Mouse (Mus musculus) liver, embryonic 14.5 days (tissue): ENCODE data around the gene Tspan3. TPM values are rescaled to one million over a fixed set of nuclear protein-coding genes. Genes with fewer than 3 reads are reported as not detected.

ENCODE experiments used
- ATAC-seq: fragments of 200-750 bp; cut with Nextera tagmentation; 2 replicates; pipeline ENCODE4 v1.8.0; 2017; ENCODE audit warnings: moderate number of reproducible peaks, mild to moderate bottlenecking, moderate library complexity; ENCODE audit not compliant: insufficient read depth
- DNase-seq, 3 experiments: peaks; one replicate each; pipeline ENCODE4 v3.0.0-alpha.2; 2012 to 2013; ENCODE audit warnings: low read depth in 3 of 3, low spot score in 3 of 3
- H3K27ac ChIP-seq: fragments of 300-500 bp; sonication (generic); 2 replicates; pipeline ENCODE4 v1.5.1; 2014; ENCODE audit warnings: moderate library complexity, mild to moderate bottlenecking, control low read depth, inconsistent platforms
- H3K27me3 ChIP-seq: fragments of 300-500 bp; sonication (generic); 2 replicates; pipeline ENCODE4 v1.6.1; 2014; ENCODE audit warnings: mild to moderate bottlenecking, low read length, moderate library complexity; ENCODE audit not compliant: control insufficient read depth, insufficient read depth
- H3K36me3 ChIP-seq: fragments of 300-500 bp; sonication (generic); replicated peaks from 2 replicates; pipeline ENCODE4 v1.6.1; 2014; ENCODE audit warnings: low read depth; ENCODE audit not compliant: control insufficient read depth, insufficient read depth
- H3K4me1 ChIP-seq, 2 experiments: fragments of 200-500 bp in 1 of 2; fragments of 300-500 bp in 1 of 2; sonication (generic) in 1 of 2; replicated peaks; 2 replicates each; pipeline ENCODE4 v1.6.1; 2012 to 2014; ENCODE audit warnings: antibody characterized with exemption in 1 of 2, inconsistent platforms in 1 of 2, low read length in 1 of 2; ENCODE audit not compliant: control insufficient read depth in 2 of 2, insufficient read depth in 2 of 2
- H3K4me2 ChIP-seq: fragments of 300-500 bp; sonication (generic); 2 replicates; pipeline ENCODE4 v1.6.1; 2014; ENCODE audit warnings: low read depth, mild to moderate bottlenecking, control low read depth, moderate library complexity
- H3K4me3 ChIP-seq, 2 experiments: fragments of 200-500 bp in 1 of 2; fragments of 300-500 bp in 1 of 2; sonication (generic) in 1 of 2; 2 replicates each; pipeline ENCODE4 v1.5.1; 2012 to 2014; ENCODE audit warnings: low read depth in 2 of 2, low read length in 2 of 2, mild to moderate bottlenecking in 2 of 2, control low read depth in 1 of 2, inconsistent platforms in 1 of 2, moderate library complexity in 1 of 2; ENCODE audit not compliant: insufficient read depth in 1 of 2
- H3K9ac ChIP-seq: fragments of 300-500 bp; sonication (generic); replicated peaks from 2 replicates; pipeline ENCODE4 v1.6.1; 2014; ENCODE audit warnings: mild to moderate bottlenecking, control low read depth, moderate library complexity
- H3K9me3 ChIP-seq: fragments of 300-500 bp; sonication (generic); 2 replicates; pipeline ENCODE4 v1.6.1; 2016; ENCODE audit warnings: low read length, mixed read lengths; ENCODE audit not compliant: control insufficient read depth
- CTCF ChIP-seq: IDR thresholded peaks from 2 replicates; pipeline ENCODE4 v1.5.1; 2016; ENCODE audit warnings: antibody characterized with exemption, low read depth, control low read depth
- EP300 ChIP-seq: IDR thresholded peaks from 2 replicates; pipeline ENCODE4 v1.6.1; 2016; ENCODE audit warnings: antibody characterized with exemption, low read depth
- WGBS: fragments of 180-500 bp; shearing (Covaris S2); extraction: QIAGEN DNeasy Blood & Tissue Kit; methylation state at CpG from one replicate; pipeline ENCODE4 v1.1.7; 2014; ENCODE audit not compliant: insufficient replicate concordance; 5-methylcytosine and 5-hydroxymethylcytosine counted together
- polyA plus RNA-seq, 2 experiments: library from polyadenylated mRNA; depleted of rRNA in 1 of 2; stranded (reverse) in 1 of 2; unstranded in 1 of 2; fragments of >200 nt; fragmentation: Nextera tagmentation in 1 of 2; extraction: Ambion mirVana in 1 of 2; gene quantifications; 2 replicates each; pipeline versions ENCODE4 v1.2.1 to v1.2.3; 2012 to 2014

The Tspan3 gene
- polyA plus RNA-seq, 2 experiments, result 15.3 to 22.4 TPM

- WGBS, result 68% methylated on average over 7 of the region's 7 CpGs
- TF ChIP-seq EP300, result no peak
- no peak for TF ChIP-seq CTCF
- no peak overlapping the region for H3K4me2 ChIP-seq
Observed at GRCm38 (mm10) chr9:56144366-56145003, 20.8 kb downstream of the Tspan3 start.

GRCm38 (mm10) chr9:56141776-56142175 is 23.5 kb downstream of the Tspan3 start:
- TF ChIP-seq CTCF, result peak; percentile 30
- no peak for TF ChIP-seq EP300
- H3K9me3 ChIP-seq, result no peaks in the 10 kb centered on the region
- ATAC-seq (no peak), DNase-seq (no peak)
- no peaks in the 10 kb centered on the region for H3K36me3 ChIP-seq
- no peak overlapping the region for H3K4me2 ChIP-seq
- H3K4me1 ChIP-seq, result no peaks in the 10 kb centered on the region
- no peak overlapping the region for H3K9ac ChIP-seq
- H3K4me3 ChIP-seq, result no peak overlapping the region
- H3K27ac ChIP-seq, result no peak overlapping the region
- no peaks in the 10 kb centered on the region for H3K27me3 ChIP-seq
- whole genome bisulfite sequencing, result 73% methylated on average over 9 of the region's 9 CpGs

More at GRCm38 (mm10) chr9:56144366-56145003, 20.8 kb downstream of the Tspan3 start:
- H3K9me3 ChIP-seq, result no peaks in the 10 kb centered on the region
- no peak for DNase-seq
- H3K9ac ChIP-seq, result no peak overlapping the region
- no peak for ATAC-seq
- no peaks in the 10 kb centered on the region for H3K36me3 ChIP-seq
- H3K27ac ChIP-seq, result no peak overlapping the region
- H3K27me3 ChIP-seq, result no peaks in the 10 kb centered on the region
- no peaks in the 10 kb centered on the region for H3K4me1 ChIP-seq
- H3K4me3 ChIP-seq, result no peak overlapping the region

GRCm38 (mm10) chr9:56135590-56136197 is 29.6 kb downstream of the Tspan3 start:
- no peak overlapping the region for H3K4me3 ChIP-seq

GRCm38 (mm10) chr9:56134614-56135013 is 30.7 kb downstream of the Tspan3 start:
- 84% methylated on average over 4 of the region's 4 CpGs for WGBS

More at GRCm38 (mm10) chr9:56135590-56136197, 29.6 kb downstream of the Tspan3 start:
- H3K36me3 ChIP-seq, result no peaks in the 10 kb centered on the region
- no peak overlapping the region for H3K4me2 ChIP-seq
- 63% methylated on average over 4 of the region's 4 CpGs for WGBS
- no peak overlapping the region for H3K9ac ChIP-seq
- no peaks in the 10 kb centered on the region for H3K27me3 ChIP-seq
- H3K27ac ChIP-seq, result no peak overlapping the region
- no peak for TF ChIP-seq EP300
- TF ChIP-seq CTCF, result no peak
- DNase-seq (no peak), ATAC-seq (no peak)
- no peaks in the 10 kb centered on the region for H3K9me3 ChIP-seq
- H3K4me1 ChIP-seq, result no peaks in the 10 kb centered on the region

GRCm38 (mm10) chr9:56133970-56134369 is 31.3 kb downstream of the Tspan3 start:
- no peak for DNase-seq
- WGBS, result 73% methylated on average over 5 of the region's 5 CpGs
- Histone ChIP-seq H3K9me3 (no peaks in the 10 kb centered on the region), H3K9ac (no peak overlapping the region), H3K27ac (no peak overlapping the region), H3K36me3 (no peaks in the 10 kb centered on the region), H3K27me3 (no peaks in the 10 kb centered on the region), H3K4me1 (no peaks in the 10 kb centered on the region), H3K4me3 (no peak overlapping the region), H3K4me2 (no peak overlapping the region)
- TF ChIP-seq EP300 (no peak), CTCF (no peak)
- no peak for ATAC-seq

More at GRCm38 (mm10) chr9:56134614-56135013, 30.7 kb downstream of the Tspan3 start:
- no peak for TF ChIP-seq EP300
- no peak for TF ChIP-seq CTCF
- H3K4me1 ChIP-seq, result no peaks in the 10 kb centered on the region
- no peaks in the 10 kb centered on the region for H3K36me3 ChIP-seq
- no peak overlapping the region for H3K4me2 ChIP-seq
- H3K27ac ChIP-seq, result no peak overlapping the region
- no peak overlapping the region for H3K4me3 ChIP-seq
- DNase-seq (no peak), ATAC-seq (no peak)
- no peak overlapping the region for H3K9ac ChIP-seq
- H3K27me3 ChIP-seq, result no peaks in the 10 kb centered on the region
- H3K9me3 ChIP-seq, result no peaks in the 10 kb centered on the region
